Mouse (Mus musculus): ENCODE results near the gene Fdps.
"Not testable (repeated sequence)": the region's sequence is repeated elsewhere in the genome, so short reads cannot be mapped to it uniquely, and the experiment has no call there.

Gene Fdps

GRCm38 (mm10) chr3:89101459-89101811 lies 324 bp downstream of the Fdps start:
- DNase-seq = no peak

- peak; percentile 93 for DNase-seq
These were observed 948 bp downstream of the Fdps start, which contains the start of gene Gm43738 for GRCm38 (mm10) chr3:89100811-89101210. Gm43738 (minus strand) TSS chr3:89101099.

- peak; percentile 90 for DNase-seq
These were observed 7.7 kb downstream of the Fdps start for GRCm38 (mm10) chr3:89094021-89094420.

- peak; percentile 98 for DNase-seq
These were observed 8.6 kb downstream of the Fdps start, which contains the start of gene Rusc1 for GRCm38 (mm10) chr3:89093175-89093574. Rusc1 (minus strand) TSS chr3:89093311.

- peak; percentile 90 for DNase-seq
These were observed 9.2 kb downstream of the Fdps start for GRCm38 (mm10) chr3:89092509-89093090.

- DNase-seq = peak; percentile 92
These were observed 9.8 kb downstream of the Fdps start for GRCm38 (mm10) chr3:89091811-89092508.

GRCm38 (mm10) chr3:89090694-89091655 lies 10.8 kb downstream of the Fdps start:
- DNase-seq = peak; percentile 99

GRCm38 (mm10) chr3:89089882-89090591 lies 11.7 kb downstream of the Fdps start:
- peak; percentile 99 for DNase-seq

- peak; percentile 94 for DNase-seq
These were observed 12.8 kb downstream of the Fdps start for GRCm38 (mm10) chr3:89088974-89089373.

GRCm38 (mm10) chr3:89087338-89088110 lies 14.2 kb downstream of the Fdps start:
- DNase-seq = peak; percentile 95

- no peak for DNase-seq
These were observed 17.0 kb downstream of the Fdps start for GRCm38 (mm10) chr3:89084654-89085190.

GRCm38 (mm10) chr3:89084133-89084532 lies 17.6 kb downstream of the Fdps start:
- DNase-seq = no peak

GRCm38 (mm10) chr3:89082287-89082686 lies 19.5 kb downstream of the Fdps start:
- DNase-seq = not testable (repeated sequence)

GRCm38 (mm10) chr3:89077383-89077782 lies 24.4 kb downstream of the Fdps start:
- no peak for DNase-seq

- DNase-seq = no peak
These were observed 34.5 kb downstream of the Fdps start for GRCm38 (mm10) chr3:89067265-89067664.

GRCm38 (mm10) chr3:89061696-89062095 lies 40.1 kb downstream of the Fdps start:
- DNase-seq = no peak

- DNase-seq = no peak
These were observed 43.0 kb downstream of the Fdps start for GRCm38 (mm10) chr3:89058783-89059182.

- DNase-seq = no peak
These were observed 43.4 kb downstream of the Fdps start for GRCm38 (mm10) chr3:89058361-89058760.

Measured in heart, adult 11 months (tissue).